Mouse (Mus musculus): Measurements from ENCODE around the gene Nprl3.
"Not testable (repeated sequence)": the region's sequence is repeated elsewhere in the genome, so short reads cannot be mapped to it uniquely, and the experiment has no call there.

The Nprl3 gene

DNA sequence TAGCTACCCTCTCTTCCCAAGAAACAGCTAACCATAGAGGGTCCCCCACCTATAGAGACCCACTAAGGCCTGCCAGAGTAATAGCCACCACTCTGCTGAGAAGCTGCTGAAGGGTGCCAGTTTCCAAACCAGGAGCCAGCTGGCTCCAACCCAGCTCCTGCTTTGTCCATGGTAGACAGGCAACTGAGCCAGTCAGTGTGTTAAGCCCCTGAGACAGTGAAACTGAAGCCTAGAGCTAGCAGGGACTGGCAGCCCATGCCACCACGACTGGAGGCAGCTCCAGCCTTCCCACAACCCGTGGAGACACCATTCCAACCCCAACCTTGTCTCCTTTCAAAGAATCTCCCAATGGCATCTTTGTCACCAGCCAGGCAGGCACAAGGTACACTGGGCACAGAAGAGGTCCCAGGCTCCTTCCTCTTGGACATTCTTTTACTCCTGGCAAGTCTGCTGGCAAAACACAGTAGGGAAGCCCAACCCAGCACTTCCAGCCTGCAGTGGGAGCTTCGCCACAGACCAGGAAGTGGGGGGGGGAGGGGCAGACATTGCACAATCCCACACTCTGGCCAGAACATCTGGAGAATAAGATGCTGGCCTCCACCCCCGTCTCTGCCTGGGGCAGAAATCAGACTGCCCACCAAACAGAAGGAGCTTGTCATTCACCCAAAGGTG is 42.9 kb downstream of the Nprl3 start:
- DNase-seq (ENCODE audit: low spot score) = peak; percentile 68

DNA sequence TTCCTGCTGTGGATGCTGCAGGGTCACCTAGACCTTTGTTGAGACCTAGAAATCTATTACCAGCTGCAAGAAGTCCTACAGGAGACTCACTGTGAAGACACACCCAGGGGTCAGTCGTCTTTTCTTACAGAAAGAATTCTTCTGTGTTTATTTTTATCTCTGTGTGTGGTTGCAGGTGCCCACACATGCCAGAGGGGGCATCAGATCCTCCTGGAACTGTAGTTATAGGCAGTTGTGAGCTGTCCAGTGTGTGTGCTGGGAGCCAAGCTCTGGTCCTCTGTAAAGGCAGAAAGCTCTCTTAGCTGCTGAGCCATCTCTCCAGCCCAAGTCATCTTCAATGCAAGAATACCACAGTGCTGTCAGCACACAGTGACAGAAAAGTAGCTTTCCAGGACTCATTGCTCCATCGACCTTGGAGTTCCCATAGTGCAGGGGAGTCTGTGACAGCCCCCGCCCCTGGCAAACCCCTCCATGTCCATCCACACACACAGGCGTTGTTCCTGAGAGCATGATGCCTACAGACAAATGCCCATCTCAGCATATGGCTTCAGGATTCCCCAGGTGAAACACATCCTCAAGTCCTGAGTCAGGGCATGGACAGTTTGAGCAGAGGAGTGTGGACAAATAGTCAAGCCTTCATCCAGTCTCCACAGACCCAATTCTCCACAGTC is 44.1 kb downstream of the Nprl3 start:
- no peak for DNase-seq (ENCODE audit: low spot score)

DNA sequence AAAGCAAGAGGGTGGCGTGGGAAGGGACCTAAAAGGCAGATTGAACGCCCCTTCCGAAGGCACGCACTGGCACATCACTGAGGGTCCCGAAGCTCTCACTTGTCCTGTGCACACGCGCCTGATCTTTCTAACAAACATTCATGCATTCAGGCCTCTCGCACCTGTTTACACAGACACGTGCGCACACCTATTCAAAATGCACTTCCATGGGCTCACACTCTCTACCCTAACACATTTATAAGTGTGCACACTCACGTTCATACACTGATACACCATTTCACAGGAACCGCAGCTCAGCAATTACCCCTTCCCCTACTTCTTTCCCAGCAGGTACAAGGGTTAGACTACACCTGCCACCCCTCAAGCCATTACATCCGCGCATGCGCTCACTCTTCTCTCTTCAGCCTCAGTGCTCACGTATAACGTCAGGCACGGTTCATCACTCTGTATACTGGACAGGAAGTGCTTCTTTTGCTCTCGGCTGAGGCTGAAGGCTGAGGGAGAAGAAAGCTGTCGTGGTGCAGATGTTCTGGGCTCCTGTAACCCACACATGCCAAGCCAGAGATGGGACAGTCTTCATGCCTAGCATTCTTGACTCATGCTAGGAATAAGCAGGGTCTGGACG is 44.8 kb downstream of the Nprl3 start:
- no peak for DNase-seq (ENCODE audit: low spot score)

DNA sequence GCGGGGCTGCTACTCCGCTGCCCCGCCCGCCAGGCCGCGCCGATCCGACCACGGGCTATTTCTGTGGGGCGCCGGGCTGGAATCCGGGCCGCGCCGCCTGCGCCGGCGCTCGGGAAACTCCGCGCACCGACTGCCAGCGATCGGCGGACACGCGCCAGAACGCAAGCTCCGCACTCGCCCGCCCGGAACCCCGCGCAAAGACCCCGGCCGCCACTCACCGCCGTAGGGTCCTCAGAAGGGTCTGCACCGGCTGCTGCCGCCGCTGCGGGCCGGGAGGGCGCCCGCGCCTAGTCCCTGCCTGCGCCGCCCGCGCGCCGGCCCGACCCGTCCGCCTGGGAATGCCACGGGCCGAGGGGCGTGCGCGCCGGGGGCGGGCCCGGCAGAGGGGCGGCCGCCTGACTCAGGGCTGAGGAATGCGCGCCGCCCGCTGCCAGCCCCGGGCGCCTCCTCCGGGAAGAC is 45.5 kb downstream of the Nprl3 start, which contains the start of gene Rhbdf1:
Gene Rhbdf1, minus strand, starts transcription at position 350 of the 459 bp plus-strand sequence.
- DNase-seq (ENCODE audit: low spot score) = peak; percentile 49

DNA sequence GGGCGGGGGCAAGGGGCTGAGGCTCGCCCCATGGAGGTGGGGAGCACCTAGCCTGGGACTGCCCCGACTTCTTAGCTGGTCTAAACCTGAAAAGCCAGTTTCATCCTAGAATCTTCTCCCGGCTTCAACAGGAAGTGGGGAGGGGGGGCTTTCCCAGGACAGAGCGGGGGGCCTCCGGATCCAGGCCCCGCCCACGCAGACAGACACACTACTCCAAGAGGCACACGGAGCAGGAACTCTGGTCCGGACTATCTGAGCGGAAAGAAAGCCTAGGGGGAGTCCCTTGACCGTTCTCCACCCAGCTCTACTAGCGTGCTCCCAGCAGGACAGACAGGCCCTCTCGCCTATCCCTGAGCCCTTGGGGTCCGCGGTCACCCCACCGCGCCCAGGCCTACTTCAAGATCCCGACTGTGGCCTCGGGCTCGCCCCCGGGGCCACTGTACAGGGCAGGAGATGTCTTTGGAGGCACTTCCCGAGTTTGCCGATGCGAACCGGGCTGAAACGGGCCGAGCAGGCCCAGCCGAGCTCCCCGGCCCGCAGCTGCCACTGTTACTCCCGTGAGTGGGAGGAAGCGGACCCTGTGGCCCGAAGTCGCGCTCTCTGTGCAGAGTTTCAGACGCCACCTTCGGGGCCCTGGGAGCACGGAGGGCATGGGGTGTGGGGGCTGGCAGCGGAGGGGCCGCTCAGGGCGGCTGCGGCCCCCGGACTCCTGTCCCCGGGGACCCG is 46.1 kb downstream of the Nprl3 start:
- peak; percentile 47 for DNase-seq (ENCODE audit: low spot score)

DNA sequence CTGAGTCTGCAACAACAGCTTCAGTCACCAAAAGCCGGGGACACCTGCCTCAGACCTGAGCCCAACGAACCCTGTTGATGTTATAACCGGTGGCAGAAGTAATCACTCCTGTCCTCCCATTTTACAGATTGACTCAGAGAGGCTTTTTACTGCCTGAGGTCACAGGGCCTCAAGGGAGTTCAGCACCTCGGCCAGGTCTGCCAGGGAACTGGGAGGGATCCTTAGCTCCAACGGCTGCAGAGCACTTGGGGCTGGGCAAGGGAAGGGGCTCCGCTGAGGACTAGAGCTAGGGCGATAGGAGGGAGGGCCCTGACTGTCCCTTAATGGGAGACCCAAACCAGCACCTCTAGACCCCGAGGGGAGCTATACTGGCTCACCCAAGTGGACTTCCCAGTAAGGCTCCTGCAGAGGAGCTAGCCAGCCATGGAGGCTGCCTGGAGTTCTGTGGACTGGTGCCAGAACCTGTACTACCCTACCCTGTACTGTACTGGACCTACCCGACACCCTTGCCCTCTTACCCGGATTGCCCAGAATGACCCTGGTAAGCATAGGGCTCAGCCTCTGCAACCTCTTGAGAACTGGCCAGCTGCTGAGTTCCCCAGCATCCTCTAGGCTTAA is 46.8 kb downstream of the Nprl3 start:
- DNase-seq (ENCODE audit: low spot score) = no peak

DNA sequence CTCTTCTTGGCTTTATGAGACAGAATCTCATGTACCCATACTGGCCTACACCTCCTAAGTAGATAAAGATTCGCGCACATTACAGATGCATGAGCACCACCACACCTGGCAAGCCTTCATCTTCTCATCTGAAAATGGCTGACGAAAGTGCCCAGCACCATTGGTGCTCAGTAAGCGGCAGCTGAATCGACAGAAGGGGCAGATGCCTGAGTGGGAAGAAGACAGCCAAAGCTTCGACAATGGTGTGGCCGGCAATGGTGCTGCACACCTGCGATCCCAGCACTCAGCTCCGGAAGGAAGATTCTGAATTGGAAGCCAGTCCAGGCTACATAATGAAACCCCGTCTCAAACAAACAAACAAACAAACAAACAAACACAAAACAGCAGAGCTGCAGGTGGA is 48.2 kb downstream of the Nprl3 start:
- DNase-seq (ENCODE audit: low spot score) = no peak

DNA sequence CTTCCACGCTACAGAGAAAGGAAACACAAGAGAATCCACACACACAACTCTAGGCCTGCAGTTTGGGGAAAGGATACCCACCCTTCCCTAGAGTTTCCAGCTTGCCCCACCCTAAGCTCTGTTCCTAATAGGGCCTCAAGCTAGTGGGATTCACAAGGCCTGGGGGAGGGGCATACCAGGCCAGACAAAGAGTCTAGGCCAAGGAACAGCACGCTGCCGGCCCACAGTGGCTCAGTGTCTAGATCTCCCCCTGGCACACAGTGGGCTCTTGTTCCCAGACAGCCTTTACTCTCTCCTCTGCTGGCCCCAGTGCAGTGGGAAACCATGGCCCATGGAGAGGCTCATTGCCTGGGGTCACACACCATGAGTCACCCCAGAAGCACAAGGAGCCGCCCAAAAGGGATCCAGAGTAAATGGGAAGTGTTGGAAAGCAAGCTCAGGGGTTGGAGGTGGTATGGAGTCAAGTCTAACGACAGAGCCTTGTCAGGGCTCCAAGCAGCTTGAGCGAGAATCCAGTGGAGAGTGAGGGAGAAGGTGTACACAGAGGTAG is 48.9 kb downstream of the Nprl3 start:
- DNase-seq (ENCODE audit: low spot score) = no peak

DNA sequence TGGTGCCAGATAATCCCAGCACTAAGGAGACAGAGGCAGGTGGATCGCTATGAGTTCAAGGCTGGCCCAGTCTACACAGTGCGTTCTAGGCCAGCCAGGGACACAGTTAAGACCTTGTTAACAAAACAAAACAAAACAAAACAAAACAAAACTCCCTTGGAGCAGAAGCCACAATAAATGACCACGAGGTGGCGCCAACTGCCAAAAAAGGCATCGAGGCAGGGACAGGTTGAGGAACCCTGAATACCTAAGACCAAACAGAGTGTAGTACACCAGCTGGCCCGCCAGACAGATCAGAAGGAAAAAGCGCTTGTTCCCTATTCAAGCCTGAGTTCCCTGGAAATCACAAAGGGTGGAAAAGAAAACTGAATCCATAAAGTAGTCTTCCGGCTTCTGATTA is 50.7 kb downstream of the Nprl3 start:
- no peak for DNase-seq (ENCODE audit: low spot score)

DNA sequence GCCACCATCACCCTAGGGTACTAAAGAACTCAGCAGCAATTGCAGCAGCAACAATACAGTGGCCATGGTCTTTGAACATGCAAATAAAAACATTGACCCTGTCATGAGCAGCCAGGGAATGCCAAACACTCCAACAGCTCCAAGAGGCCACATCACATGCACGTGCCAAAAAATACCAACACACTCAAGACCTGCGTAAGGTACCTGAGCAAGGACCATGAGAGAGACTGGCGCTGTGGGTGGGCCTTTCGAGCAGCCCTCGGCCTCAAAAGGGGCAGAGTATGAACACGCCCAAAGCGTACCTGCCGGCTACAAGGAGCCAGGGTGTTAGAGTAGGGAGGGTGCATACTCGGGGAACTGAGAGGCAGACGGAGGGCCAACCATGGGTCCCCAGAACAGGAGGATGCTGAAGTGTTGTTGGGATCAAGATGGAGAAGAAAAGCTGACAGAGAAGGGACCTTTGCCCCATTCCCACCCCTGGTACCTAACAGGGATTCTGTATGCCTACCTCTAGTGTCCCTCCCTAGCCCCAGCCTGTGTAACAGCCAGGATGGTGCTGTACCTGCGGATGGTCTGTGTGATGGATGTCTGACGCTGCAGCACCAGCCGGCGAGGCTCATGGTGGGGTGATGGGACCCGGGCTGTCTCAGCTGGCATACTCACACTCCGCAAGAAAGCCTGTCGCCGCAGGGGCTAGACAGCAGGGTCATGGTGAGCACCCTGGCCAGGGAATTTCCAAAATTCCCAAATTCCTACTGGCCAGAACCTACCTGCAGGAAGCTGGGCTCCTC is 51.9 kb downstream of the Nprl3 start:
- no peak for DNase-seq (ENCODE audit: low spot score)

DNA sequence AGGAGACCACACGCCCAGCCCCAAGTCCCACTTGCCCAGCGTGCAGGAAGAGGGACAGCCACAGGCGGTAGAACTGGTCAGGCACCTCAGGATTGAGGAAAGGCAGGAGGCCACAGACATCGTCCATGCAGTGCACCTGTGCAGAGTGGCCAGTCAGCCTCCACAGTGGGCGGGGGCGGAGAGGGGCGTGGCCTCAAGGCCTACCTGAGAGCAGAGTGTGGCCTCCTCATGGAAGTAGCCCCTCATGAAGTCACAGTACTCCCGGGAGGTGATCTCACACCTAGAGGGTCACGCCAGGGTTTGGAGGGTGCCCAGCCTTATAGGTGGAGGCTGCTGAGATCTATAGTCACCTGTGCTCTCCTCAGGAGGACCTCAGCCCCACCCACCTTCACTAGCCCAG is 56.9 kb downstream of the Nprl3 start:
- DNase-seq (ENCODE audit: low spot score) = no peak

DNA sequence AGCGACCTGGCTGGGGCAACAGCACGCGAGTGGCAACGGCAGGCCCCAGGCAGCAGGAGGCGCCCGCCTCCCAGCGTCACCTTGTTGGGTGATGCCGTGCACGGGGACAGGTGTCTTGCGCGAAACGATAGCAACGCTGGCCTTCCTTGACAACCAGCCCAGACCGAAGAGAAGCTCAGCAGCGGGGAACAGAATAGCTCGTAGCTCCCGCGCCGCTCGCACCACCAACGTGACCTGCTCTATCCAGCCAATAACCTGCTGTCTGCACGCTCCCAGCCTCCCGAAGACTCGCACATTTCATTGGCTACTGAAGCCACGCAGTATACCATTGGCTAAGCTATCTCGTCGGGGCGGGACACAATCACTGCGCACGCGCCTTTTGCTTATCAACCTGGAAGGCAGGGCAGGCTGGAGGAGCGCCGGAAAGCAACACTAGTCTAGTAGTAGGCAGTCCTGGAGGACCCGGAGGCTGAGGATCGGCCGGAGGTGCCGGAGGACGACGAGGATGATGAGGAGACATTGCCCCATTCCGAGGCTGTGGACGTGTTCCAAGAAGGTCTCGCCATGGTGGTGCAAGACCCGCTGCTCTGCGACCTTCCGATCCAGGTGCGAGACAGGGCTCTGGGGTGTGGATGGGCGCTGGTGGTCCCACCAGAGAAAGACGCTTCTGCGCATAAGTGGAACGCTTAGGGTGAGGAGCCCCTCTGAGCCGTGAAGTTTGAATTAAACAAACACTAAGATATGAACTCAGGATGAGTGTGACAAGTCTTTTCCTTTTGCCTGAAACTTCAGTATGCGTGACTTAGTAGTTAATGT is 62.2 kb downstream of the Nprl3 start, which contains the start of gene Snrnp25:
Gene Snrnp25, plus strand, starts transcription at position 358 of the 816 bp plus-strand sequence.
- peak; percentile 95 for DNase-seq (ENCODE audit: low spot score)

DNA sequence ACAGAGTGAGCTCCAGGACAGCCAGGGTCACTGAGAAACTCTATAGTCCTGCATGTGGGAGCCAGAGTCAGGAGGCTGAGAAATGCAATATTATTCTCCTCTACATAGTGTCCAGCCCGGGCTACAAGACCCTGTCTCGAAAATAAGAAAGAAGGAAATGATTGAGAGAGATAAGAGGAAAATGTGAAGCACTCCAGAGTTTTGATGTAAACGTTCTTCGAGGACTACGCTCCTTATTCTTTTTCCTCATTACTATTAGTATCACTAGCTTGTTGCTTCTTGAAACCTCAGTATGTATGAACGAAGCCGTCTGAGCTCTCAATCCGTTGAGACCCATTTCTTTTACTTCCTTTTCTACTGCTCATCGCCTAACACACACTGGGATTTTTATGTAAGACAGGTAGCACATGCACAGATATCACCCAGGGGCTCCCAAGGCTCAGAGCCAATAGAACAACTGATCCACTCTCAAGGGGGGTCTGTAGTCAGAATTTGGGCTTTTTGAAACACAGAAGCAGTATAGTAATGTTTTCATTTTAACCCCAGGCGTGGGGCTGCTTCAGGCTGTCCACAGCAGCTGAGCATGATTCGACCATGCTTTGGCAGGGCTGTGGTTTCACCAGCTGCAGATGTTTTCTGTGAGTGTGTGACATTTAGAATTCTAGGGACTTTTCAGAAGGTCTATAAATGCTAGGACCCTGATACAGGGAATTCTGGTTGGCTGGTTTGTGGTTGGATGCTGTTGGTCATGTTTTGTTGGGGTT is 65.4 kb downstream of the Nprl3 start:
- no peak for DNase-seq (ENCODE audit: low spot score)

DNA sequence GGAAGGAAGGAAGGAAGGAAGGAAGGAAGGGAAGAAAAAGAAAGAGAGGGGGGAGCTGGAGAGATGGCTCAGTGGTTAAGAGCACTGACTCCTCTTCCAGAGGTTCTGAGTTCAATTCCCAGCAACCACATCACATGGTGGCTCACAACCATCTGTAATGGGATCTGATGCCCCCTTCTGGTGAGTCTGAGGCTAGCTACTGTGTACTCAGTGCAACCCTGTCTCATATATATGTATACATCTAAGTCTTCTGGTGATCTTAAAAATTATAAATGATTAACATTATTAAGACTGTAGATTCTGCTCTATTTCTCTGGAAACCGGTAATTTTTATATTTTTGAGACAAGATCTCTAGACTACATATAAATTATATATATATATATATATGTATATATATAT is 66.5 kb downstream of the Nprl3 start:
- not testable (repeated sequence) for DNase-seq (ENCODE audit: low spot score)

DNA sequence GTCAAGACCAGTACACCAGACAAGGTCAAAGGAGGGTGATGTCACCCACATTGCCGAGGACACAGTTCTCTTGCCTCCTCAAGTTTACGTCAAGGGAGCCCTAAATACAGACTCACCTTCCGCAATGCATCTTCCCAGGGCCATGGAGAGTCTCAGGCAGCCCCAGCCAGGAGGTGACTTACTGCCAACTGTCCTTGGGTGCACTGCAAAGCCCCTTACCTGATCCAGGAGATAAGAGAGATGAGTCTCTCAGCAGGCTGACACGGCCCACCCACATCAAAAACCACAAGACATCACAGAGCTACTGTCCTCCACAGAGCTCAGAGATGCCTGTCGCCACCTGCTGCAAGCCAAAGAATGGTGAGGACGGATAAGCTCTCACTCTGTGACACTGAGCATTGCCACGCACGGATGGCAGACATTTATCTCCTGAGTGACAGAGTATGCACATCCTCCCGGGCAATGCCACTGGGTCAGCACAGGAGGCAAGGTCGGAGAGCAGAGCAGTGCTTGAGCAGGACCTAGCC is 67.4 kb downstream of the Nprl3 start, which contains the start of gene Il9r:
Gene Il9r, minus strand, starts transcription at position 205 of the 527 bp plus-strand sequence.
- no peak for DNase-seq (ENCODE audit: low spot score)

DNA sequence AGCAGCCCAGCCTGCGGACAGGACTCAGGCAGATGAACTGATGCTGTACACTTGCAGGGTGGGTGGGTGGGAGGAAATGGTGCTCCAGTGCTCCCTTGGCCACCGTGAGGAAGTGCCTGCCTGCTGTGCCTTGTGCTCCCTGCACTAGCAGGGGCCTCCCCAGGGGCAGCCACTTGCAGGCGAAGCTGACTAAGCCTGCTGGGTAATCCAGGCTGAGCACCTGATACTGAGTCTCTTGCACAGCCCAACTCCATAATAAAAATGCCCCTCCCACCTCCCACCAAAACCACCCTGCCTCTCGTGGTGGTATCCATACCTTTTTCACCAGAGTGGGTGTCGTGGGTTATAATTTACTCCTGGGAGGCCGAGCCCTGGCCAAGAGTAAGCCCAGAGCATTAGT is 68.3 kb downstream of the Nprl3 start:
- DNase-seq (ENCODE audit: low spot score) = no peak

DNA sequence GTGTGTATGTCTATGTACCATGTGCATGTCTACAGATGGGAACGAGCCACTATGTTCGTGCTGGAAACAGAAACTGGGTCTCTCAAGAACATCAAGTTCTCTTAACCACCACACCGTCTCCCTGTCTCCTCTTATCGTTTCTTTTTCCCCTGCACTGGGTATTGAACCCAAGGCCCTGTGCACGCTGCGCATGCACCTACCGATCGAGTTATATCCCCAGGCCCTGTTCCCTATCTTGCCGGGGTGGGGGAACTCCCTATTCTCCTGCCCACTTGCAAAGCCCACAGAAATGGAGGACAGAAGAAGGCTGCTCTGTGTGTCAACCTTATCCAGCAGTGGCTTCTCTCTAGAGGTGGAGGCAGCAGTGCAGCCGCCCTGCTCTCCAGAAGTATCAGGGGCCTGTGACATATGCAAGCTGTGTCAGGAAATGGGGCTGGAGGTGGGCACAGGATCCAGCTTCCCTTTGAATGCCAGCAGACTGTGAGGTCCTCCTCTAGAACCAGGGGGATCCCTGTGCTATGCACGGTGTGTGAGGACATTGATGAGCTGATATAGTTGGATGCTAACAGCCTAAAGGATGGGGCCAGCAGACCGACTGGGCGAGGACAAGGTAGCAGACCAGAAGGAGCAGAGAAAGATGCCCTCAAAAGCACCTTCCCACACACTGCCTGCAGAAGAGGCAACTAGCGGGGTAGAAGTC is 69.1 kb downstream of the Nprl3 start:
- DNase-seq (ENCODE audit: low spot score) = no peak

DNA sequence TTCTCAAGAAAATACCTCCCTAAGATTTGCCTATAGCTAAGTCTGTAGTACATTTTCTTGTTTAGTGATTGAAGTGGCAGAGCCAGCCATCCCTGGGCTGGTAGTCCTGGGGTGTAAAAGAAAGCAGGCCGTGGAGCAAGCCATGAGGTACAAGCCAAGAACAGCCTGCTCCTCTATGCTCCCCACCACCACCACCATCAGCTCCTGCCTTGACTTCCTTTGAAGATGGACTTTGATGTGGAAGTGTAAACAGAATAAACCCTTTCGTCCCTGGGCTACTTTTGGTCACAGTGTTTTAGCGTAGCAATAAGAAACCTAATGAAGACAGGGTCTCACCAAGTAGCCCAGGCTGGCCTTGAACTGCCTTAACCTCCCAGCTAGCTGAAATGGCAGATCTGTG is 69.7 kb downstream of the Nprl3 start:
- DNase-seq (ENCODE audit: low spot score) = no peak

All from ovary, adult 18-20 months (tissue).